Mouse (Mus musculus) layer of hippocampus, postnatal 25 days (tissue): ENCODE data around the gene Olfr572. TPM values are rescaled to one million over a fixed set of nuclear protein-coding genes. Genes with fewer than 3 reads are reported as not detected.

ENCODE experiments used
- total RNA-seq, 2 experiments: library from RNA; stranded (reverse); gene quantifications; 2 replicates each; pipeline ENCODE4 v1.2.3; 2021

The Olfr572 gene
- total RNA-seq, 2 experiments from 2014 or later, result not detected

Other genes starting within 250 kb of the Olfr572 start
- gene Trim68, start 237.1 kb upstream of the Olfr572 start, total RNA-seq, result 1 to 10 TPM; 4.5 to 7.6 TPM
- not detected for gene Olfr557, start 228.5 kb upstream of the Olfr572 start, total RNA-seq
- under 1 TPM; 0.49 TPM for gene Olfr558, start 222.2 kb upstream of the Olfr572 start, total RNA-seq
- not detected for gene Olfr33, start 205.3 kb upstream of the Olfr572 start, total RNA-seq
- gene Olfr559, start 196.9 kb upstream of the Olfr572 start, total RNA-seq, result not detected
- gene Olfr560, start 165.0 kb upstream of the Olfr572 start, total RNA-seq, result not detected
- gene Olfr78, start 164.9 kb upstream of the Olfr572 start, total RNA-seq, result under 1 TPM in 1 of 2 experiments, not detected in 1; 0.12 TPM
- not detected for gene Olfr561, start 153.2 kb upstream of the Olfr572 start, total RNA-seq
- gene Olfr564, start 120.9 kb upstream of the Olfr572 start, total RNA-seq, result not detected
- not detected for gene Olfr566, start 65.6 kb upstream of the Olfr572 start, total RNA-seq
- not detected for gene Olfr568, start 47.3 kb upstream of the Olfr572 start, total RNA-seq
- not detected for gene Olfr569, start 33.5 kb upstream of the Olfr572 start, total RNA-seq
- gene Olfr570, start 29.8 kb upstream of the Olfr572 start, total RNA-seq, result not detected
- gene Olfr571, start 6.9 kb upstream of the Olfr572 start, total RNA-seq, result under 1 TPM in 1 of 2 experiments, not detected in 1; 0.05 TPM
- not detected for gene Olfr573-ps1, start 18.2 kb downstream of the Olfr572 start, total RNA-seq
- gene Olfr574, start 24.1 kb downstream of the Olfr572 start, total RNA-seq, result not detected
- gene Olfr575, start 34.4 kb downstream of the Olfr572 start, total RNA-seq, result not detected
- gene Olfr576, start 38.3 kb downstream of the Olfr572 start, total RNA-seq, result not detected
- gene Olfr577, start 51.5 kb downstream of the Olfr572 start, total RNA-seq, result not detected
- gene Olfr578, start 64.9 kb downstream of the Olfr572 start, total RNA-seq, result not detected
- not detected for gene Olfr582, start 113.6 kb downstream of the Olfr572 start, total RNA-seq
- gene Olfr583, start 126.9 kb downstream of the Olfr572 start, total RNA-seq, result not detected
- gene Olfr584, start 157.5 kb downstream of the Olfr572 start, total RNA-seq, result not detected
- gene Olfr585, start 173.3 kb downstream of the Olfr572 start, total RNA-seq, result not detected
- gene Olfr586, start 201.2 kb downstream of the Olfr572 start, total RNA-seq, result not detected
- gene Olfr588-ps1, start 216.5 kb downstream of the Olfr572 start, total RNA-seq, result not detected
- not detected for gene Olfr589, start 231.9 kb downstream of the Olfr572 start, total RNA-seq